Mouse (Mus musculus): Measurements from ENCODE around the gene Cxcr6. TPM values are rescaled to one million over a fixed set of nuclear protein-coding genes. Genes with fewer than 3 reads are reported as not detected.

Gene Cxcr6
- polyA plus RNA-seq, 1 experiment from 2014 or later: 0.43 TPM

- H3K9ac ChIP-seq (ENCODE audit: low read length): no peak overlapping the region
- peaks cover 3% of the 10 kb centered on the region; the same call in 1 of the 2 replicates for H3K4me1 ChIP-seq (replicated peaks; ENCODE audit: control insufficient read depth, insufficient read depth, low read length)
- no peak overlapping the region for H3K27ac ChIP-seq (ENCODE audit: low read length)
- no peaks in the 10 kb centered on the region for H3K9me3 ChIP-seq (ENCODE audit: control insufficient read depth, low read length)
- H3K27me3 ChIP-seq (ENCODE audit: control insufficient read depth, insufficient read depth, low read depth, low read length): no peaks in the 10 kb centered on the region
- 42% methylated on average over 3 of the region's 3 CpGs for WGBS
- peaks cover 6% of the 10 kb centered on the region; the same call in 1 of the 2 replicates for H3K36me3 ChIP-seq (ENCODE audit: control insufficient read depth, insufficient read depth, low read length)
- no peak overlapping the region for H3K4me3 ChIP-seq (ENCODE audit: low read length)
- H3K4me2 ChIP-seq (ENCODE audit: low read depth, low read length): no peak overlapping the region
- peak; percentile 51; the same call in 1 of the 2 replicates for ATAC-seq (ENCODE audit: low read depth)
These were observed 38.8 kb downstream of the Cxcr6 start for GRCm38 (mm10) chr9:123845120-123845519.

GRCm38 (mm10) chr9:123846490-123846889 lies 40.2 kb downstream of the Cxcr6 start:
- Histone ChIP-seq H3K9me3 (ENCODE audit: control insufficient read depth, low read length) (no peaks in the 10 kb centered on the region), H3K4me2 (ENCODE audit: low read depth, low read length) (no peak overlapping the region), H3K27ac (ENCODE audit: low read length) (no peak overlapping the region), H3K4me3 (ENCODE audit: low read length) (no peak overlapping the region), H3K9ac (ENCODE audit: low read length) (no peak overlapping the region), H3K4me1 (replicated peaks; ENCODE audit: control insufficient read depth, insufficient read depth, low read length) (peaks cover 10% of the 10 kb centered on the region; the same call in 1 of the 2 replicates), H3K27me3 (ENCODE audit: control insufficient read depth, insufficient read depth, low read depth, low read length) (no peaks in the 10 kb centered on the region), H3K36me3 (ENCODE audit: control insufficient read depth, insufficient read depth, low read length) (peaks cover 2% of the 10 kb centered on the region; the same call in 1 of the 2 replicates)
- ATAC-seq (ENCODE audit: low read depth): no peak
- WGBS: 72% methylated on average over 1 of the region's 1 CpGs

- H3K9me3 ChIP-seq (ENCODE audit: control insufficient read depth, low read length): no peaks in the 10 kb centered on the region
- H3K4me3 ChIP-seq (ENCODE audit: low read length): no peak overlapping the region; the same call in 1 of the 2 replicates
- H3K27ac ChIP-seq (ENCODE audit: low read length): no peak overlapping the region; the same call in 1 of the 2 replicates
- 26% methylated on average over 2 of the region's 2 CpGs for WGBS
- no peak overlapping the region for H3K9ac ChIP-seq (ENCODE audit: low read length)
- peaks cover 13% of the 10 kb centered on the region for H3K4me1 ChIP-seq (replicated peaks; ENCODE audit: control insufficient read depth, insufficient read depth, low read length)
- H3K36me3 ChIP-seq (ENCODE audit: control insufficient read depth, insufficient read depth, low read length): no peaks in the 10 kb centered on the region
- no peaks in the 10 kb centered on the region for H3K27me3 ChIP-seq (ENCODE audit: control insufficient read depth, insufficient read depth, low read depth, low read length)
- no peak for ATAC-seq (ENCODE audit: low read depth)
- peak overlapping the region; percentile 79 for H3K4me2 ChIP-seq (ENCODE audit: low read depth, low read length)
These were observed 43.9 kb downstream of the Cxcr6 start for GRCm38 (mm10) chr9:123849976-123850695.

GRCm38 (mm10) chr9:123850705-123851061 lies 44.4 kb downstream of the Cxcr6 start:
- Histone ChIP-seq H3K4me2 (ENCODE audit: low read depth, low read length) (peak overlapping the region; percentile 79), H3K27ac (ENCODE audit: low read length) (peak overlapping the region; percentile 98), H3K4me1 (replicated peaks; ENCODE audit: control insufficient read depth, insufficient read depth, low read length) (peaks cover 13% of the 10 kb centered on the region), H3K27me3 (ENCODE audit: control insufficient read depth, insufficient read depth, low read depth, low read length) (no peaks in the 10 kb centered on the region), H3K9ac (ENCODE audit: low read length) (peak overlapping the region; percentile 92), H3K36me3 (ENCODE audit: control insufficient read depth, insufficient read depth, low read length) (no peaks in the 10 kb centered on the region), H3K9me3 (ENCODE audit: control insufficient read depth, low read length) (no peaks in the 10 kb centered on the region), H3K4me3 (ENCODE audit: low read length) (peak overlapping the region; percentile 88)
- WGBS: 0% methylated on average over 2 of the region's 2 CpGs
- peak; percentile 11; the same call in 1 of the 2 replicates for ATAC-seq (ENCODE audit: low read depth)

GRCm38 (mm10) chr9:123851062-123851712 lies 44.9 kb downstream of the Cxcr6 start:
- Histone ChIP-seq H3K9me3 (ENCODE audit: control insufficient read depth, low read length) (no peaks in the 10 kb centered on the region), H3K4me1 (replicated peaks; ENCODE audit: control insufficient read depth, insufficient read depth, low read length) (peaks cover 13% of the 10 kb centered on the region), H3K36me3 (ENCODE audit: control insufficient read depth, insufficient read depth, low read length) (no peaks in the 10 kb centered on the region), H3K27ac (ENCODE audit: low read length) (peak overlapping the region; percentile 98), H3K4me2 (ENCODE audit: low read depth, low read length) (peak overlapping the region; percentile 79), H3K9ac (ENCODE audit: low read length) (peak overlapping the region; percentile 92), H3K27me3 (ENCODE audit: control insufficient read depth, insufficient read depth, low read depth, low read length) (no peaks in the 10 kb centered on the region), H3K4me3 (ENCODE audit: low read length) (peak overlapping the region; percentile 88)
- under 1% methylated on average over 27 of the region's 27 CpGs for WGBS
- ATAC-seq (ENCODE audit: low read depth): peak; percentile 75; the same call in 1 of the 2 replicates

GRCm38 (mm10) chr9:123851713-123852448 lies 45.6 kb downstream of the Cxcr6 start, which contains the start of gene Fyco1:
Fyco1 (minus strand) TSS chr9:123851899.
- H3K4me3 ChIP-seq (ENCODE audit: low read length): peak within 1 kb of the TSS; percentile 88
- peak within 1 kb of the TSS; percentile 79 for H3K4me2 ChIP-seq (ENCODE audit: low read depth, low read length)
- peak; percentile 96 for ATAC-seq (ENCODE audit: low read depth)

GRCm38 (mm10) chr9:123852449-123853390 lies 46.4 kb downstream of the Cxcr6 start:
- peak overlapping the region; percentile 55 for H3K9ac ChIP-seq (ENCODE audit: low read length)
- no peaks in the 10 kb centered on the region for H3K9me3 ChIP-seq (ENCODE audit: control insufficient read depth, low read length)
- no peaks in the 10 kb centered on the region for H3K36me3 ChIP-seq (ENCODE audit: control insufficient read depth, insufficient read depth, low read length)
- peak overlapping the region; percentile 42 for H3K4me3 ChIP-seq (ENCODE audit: low read length)
- H3K27ac ChIP-seq (ENCODE audit: low read length): peak overlapping the region; percentile 41
- no peak for ATAC-seq (ENCODE audit: low read depth)
- H3K4me1 ChIP-seq (replicated peaks; ENCODE audit: control insufficient read depth, insufficient read depth, low read length): peaks cover 13% of the 10 kb centered on the region
- H3K4me2 ChIP-seq (ENCODE audit: low read depth, low read length): peak overlapping the region; percentile 62
- WGBS: 53% methylated on average over 5 of the region's 5 CpGs
- no peaks in the 10 kb centered on the region for H3K27me3 ChIP-seq (ENCODE audit: control insufficient read depth, insufficient read depth, low read depth, low read length)

More at GRCm38 (mm10) chr9:123851713-123852448, 45.6 kb downstream of the Cxcr6 start, which contains the start of gene Fyco1:
- H3K4me1 ChIP-seq (replicated peaks; ENCODE audit: control insufficient read depth, insufficient read depth, low read length): peaks cover 13% of the 10 kb centered on the region
- under 1% methylated on average over 47 of the region's 47 CpGs for WGBS
- H3K27ac ChIP-seq (ENCODE audit: low read length): peak within 1 kb of the TSS; percentile 98
- no peaks in the 10 kb centered on the region for H3K27me3 ChIP-seq (ENCODE audit: control insufficient read depth, insufficient read depth, low read depth, low read length)
- no peaks in the 10 kb centered on the region for H3K36me3 ChIP-seq (ENCODE audit: control insufficient read depth, insufficient read depth, low read length)
- H3K9me3 ChIP-seq (ENCODE audit: control insufficient read depth, low read length): no peaks in the 10 kb centered on the region
- H3K9ac ChIP-seq (ENCODE audit: low read length): peak within 1 kb of the TSS; percentile 92

GRCm38 (mm10) chr9:123856836-123857235 lies 50.6 kb downstream of the Cxcr6 start:
- Histone ChIP-seq H3K27me3 (ENCODE audit: control insufficient read depth, insufficient read depth, low read depth, low read length) (no peaks in the 10 kb centered on the region), H3K27ac (ENCODE audit: low read length) (no peak overlapping the region), H3K36me3 (ENCODE audit: control insufficient read depth, insufficient read depth, low read length) (no peaks in the 10 kb centered on the region), H3K4me1 (replicated peaks; ENCODE audit: control insufficient read depth, insufficient read depth, low read length) (peaks cover 4% of the 10 kb centered on the region), H3K9me3 (ENCODE audit: control insufficient read depth, low read length) (no peaks in the 10 kb centered on the region), H3K4me3 (ENCODE audit: low read length) (no peak overlapping the region), H3K9ac (ENCODE audit: low read length) (no peak overlapping the region), H3K4me2 (ENCODE audit: low read depth, low read length) (no peak overlapping the region)
- 71% methylated on average over 2 of the region's 2 CpGs for WGBS
- no peak for ATAC-seq (ENCODE audit: low read depth)
